In the genomic region with DNA sequence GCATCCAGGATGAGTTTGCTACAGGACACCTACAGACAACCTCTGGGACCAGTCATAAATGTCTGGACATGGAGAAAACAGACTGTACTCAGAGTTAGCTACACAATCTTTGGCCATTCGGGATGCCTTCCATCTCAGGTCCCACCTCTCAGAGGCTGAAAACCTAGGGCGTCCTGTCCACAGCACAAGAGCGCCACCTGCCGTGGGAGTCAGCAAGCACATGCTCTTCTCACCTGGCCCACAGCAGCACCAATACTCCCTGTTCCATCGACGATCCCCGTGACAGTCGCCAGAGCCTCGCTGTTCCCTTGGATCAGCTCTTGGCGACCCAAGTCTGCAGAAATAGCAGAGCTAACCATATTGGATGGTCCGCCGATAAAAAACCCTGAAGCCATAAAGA, we compare ENCODE assay signal across 8 mouse cellular contexts. TPM values are rescaled to one million over a fixed set of nuclear protein-coding genes. Genes with fewer than 3 reads are reported as not detected.
DNase-seq lines count a peak whose midpoint lies in the region; ATAC-seq and TF ChIP-seq lines count a peak whose summit lies in the region.

No protein-coding gene starts in this region.

- intact Hi-C loops in left cerebral cortex, adult 2 months (cut with DNase I) = loop anchor here (1.0 to 5.0 kb wide), 3 partner anchors 139 to 197 kb away; no protein-coding TSS in a partner anchor

- peak; percentile 98 for TF ChIP-seq CTCF in left cerebral cortex, adult 2 months (IDR thresholded peaks at IDR 0.05)

- no peak overlapping the region for H3K27ac ChIP-seq in left cerebral cortex, adult 2 months

- H3K4me3 ChIP-seq in left cerebral cortex, adult 2 months = no peak overlapping the region

- peak; percentile 65 to 72 for DNase-seq in gastrocnemius, adult 8-10 months (ENCODE audit: low spot score in 2 of 2)
- peak; percentile 87 for DNase-seq in induced T-regulatory cell, adult 2 months (ENCODE audit: low read depth)
- peak; percentile 83 to 87 for DNase-seq in left cerebral cortex, adult 2 months (ENCODE audit: extremely low spot score in 1 of 2, low spot score in 2 of 2)
- peak; percentile 81 for DNase-seq in right cerebral cortex, postnatal 14 days
- DNase-seq in urinary bladder, postnatal 36 days (ENCODE audit: low spot score in 2 of 2) = peak; percentile 69 to 80

- ATAC-seq in activated CD4-positive, CD25-positive, alpha-beta regulatory T cell, adult 4 months = peak; percentile 44
- peak; percentile 90 for ATAC-seq in common myeloid progenitor, adult 5-6 weeks (replicated peaks; ENCODE audit: low read depth, poor library complexity, severe bottlenecking)
- peak; percentile 94 for ATAC-seq in megakaryocyte-erythroid progenitor cell, adult 5-6 weeks (replicated peaks; ENCODE audit: low FRiP score, low TSS enrichment, poor library complexity, severe bottlenecking)

RNA-seq across cellular contexts. Expression of gene Slc37a3, which starts 33.5 kb away (rescaled TPM):
- polyA plus RNA-seq in activated CD4-positive, CD25-positive, alpha-beta regulatory T cell, adult 4 months (2017; shearing (Covaris generic)) = 10 to 100 TPM; 41.2 to 43.6 TPM
- total RNA-seq in common myeloid progenitor, adult 5-6 weeks (2017) = 0.92 and 5.1 TPM in 2 replicates
- total RNA-seq in gastrocnemius, adult 8-10 months (2022) = 10 to 100 TPM; 12.1 to 18.0 (median 12.7) TPM
- total RNA-seq in left cerebral cortex, adult 2 months (2021) = 10 to 100 TPM; 68.1 to 73.1 TPM
- total RNA-seq in megakaryocyte-erythroid progenitor cell, adult 5-6 weeks (2014; fragmentation: Nextera tagmentation) = 6.6 and 14.7 TPM in 2 replicates
- total RNA-seq in megakaryocyte-erythroid progenitor cell, adult 5-6 weeks (2017) = 1.7 and 1.9 TPM in 2 replicates

RNA-seq across cellular contexts. Expression of gene Rab19, which starts 37.0 kb away (rescaled TPM):
- polyA plus RNA-seq in activated CD4-positive, CD25-positive, alpha-beta regulatory T cell, adult 4 months (2017; shearing (Covaris generic)) = 10 to 100 TPM; 64.0 to 72.1 TPM
- 2.2 and 2.5 TPM in 2 replicates for total RNA-seq in common myeloid progenitor, adult 5-6 weeks (2017)
- under 1 TPM in 1 of 4 experiments, not detected in 3; 0.18 TPM for total RNA-seq in gastrocnemius, adult 8-10 months (2022)
- not detected for total RNA-seq in left cerebral cortex, adult 2 months (2021)
- 0.20 and 0.92 TPM in 2 replicates for total RNA-seq in megakaryocyte-erythroid progenitor cell, adult 5-6 weeks (2014; fragmentation: Nextera tagmentation)
- total RNA-seq in megakaryocyte-erythroid progenitor cell, adult 5-6 weeks (2017) = 1.1 and 4.4 TPM in 2 replicates

Comparison
In these comparisons a context has a peak if more than half of its experiments do, and no peak if none do; other contexts are left out.
1. ATAC-seq: peak in every context shown above with its lines; median percentile 94 in megakaryocyte-erythroid progenitor cell, adult 5-6 weeks; 90 in common myeloid progenitor, adult 5-6 weeks; 44 in activated CD4-positive, CD25-positive, alpha-beta regulatory T cell, adult 4 months.